Mouse (Mus musculus) c-Kit-positive CD71-positive TER-119-positive erythroid progenitor cells, embryonic 14.5 days (primary cell): Measurements from ENCODE around the gene Pank3.
"Not testable (repeated sequence)": the region's sequence is repeated elsewhere in the genome, so short reads cannot be mapped to it uniquely, and the experiment has no call there.

Source experiments
- DNase-seq: peaks from one replicate; pipeline ENCODE4 v3.0.0-alpha.2; 2013; ENCODE audit warnings: low spot score

Pank3 gene

GRCm38 (mm10) chr11:35840806-35841205, 71.5 kb downstream of the Pank3 start:
- not testable (repeated sequence) for DNase-seq
